Mouse (Mus musculus) thymus, postnatal 10 days (tissue): ENCODE results near the gene Cntn3.
"Not testable (repeated sequence)": the region's sequence is repeated elsewhere in the genome, so short reads cannot be mapped to it uniquely, and the experiment has no call there.

Experiments used
- DNase-seq, 2 experiments: peaks; one replicate each; pipeline ENCODE4 v3.0.0; 2021; ENCODE audit warnings: low spot score in 2 of 2

Gene Cntn3

DNA sequence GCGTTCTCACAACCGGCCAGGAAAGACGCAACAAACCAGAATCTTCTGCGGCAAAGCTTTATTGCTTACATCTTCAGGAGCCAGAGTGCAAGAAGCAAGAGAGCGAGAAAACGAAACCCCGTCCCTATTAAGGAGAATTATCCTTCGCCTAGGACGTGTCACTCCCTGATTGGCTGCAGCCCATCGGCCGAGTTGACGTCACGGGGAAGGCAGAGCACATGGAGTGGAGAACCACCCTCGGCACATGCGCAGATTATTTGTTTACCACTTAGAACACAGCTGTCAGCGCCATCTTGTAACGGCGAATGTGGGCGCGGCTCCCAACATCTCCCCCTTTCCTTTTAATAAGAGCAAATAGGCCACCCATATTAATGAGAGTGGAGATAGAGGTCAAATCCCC, at the start of gene Cntn3:
Cntn3 (minus strand) TSS at position 101 of the 400 bp plus-strand sequence.
- not testable (repeated sequence) for DNase-seq

- no peak for DNase-seq
Observed at GRCm38 (mm10) chr6:102600773-102601172, 27.9 kb upstream of the Cntn3 start.

DNA sequence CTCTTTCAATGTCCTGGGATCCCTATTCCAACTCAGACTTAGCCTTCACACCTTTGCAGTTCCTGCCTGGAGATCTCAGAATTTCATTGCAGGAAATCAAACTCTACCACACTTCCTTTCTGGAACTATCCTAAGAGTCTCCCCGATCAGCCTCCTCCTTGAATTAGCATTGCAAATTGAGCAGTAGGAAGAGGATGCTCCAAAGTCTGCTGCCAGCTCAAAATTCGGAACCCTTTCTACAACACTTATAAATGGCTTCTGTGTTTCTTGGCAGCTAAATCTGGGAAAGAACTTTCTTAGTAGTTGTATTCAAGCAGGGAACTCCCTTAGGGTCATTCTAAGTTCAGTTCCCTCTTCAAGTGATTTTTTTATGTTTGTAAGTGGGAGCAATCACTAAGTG, 24.9 kb upstream of the Cntn3 start:
- no peak for DNase-seq

DNA sequence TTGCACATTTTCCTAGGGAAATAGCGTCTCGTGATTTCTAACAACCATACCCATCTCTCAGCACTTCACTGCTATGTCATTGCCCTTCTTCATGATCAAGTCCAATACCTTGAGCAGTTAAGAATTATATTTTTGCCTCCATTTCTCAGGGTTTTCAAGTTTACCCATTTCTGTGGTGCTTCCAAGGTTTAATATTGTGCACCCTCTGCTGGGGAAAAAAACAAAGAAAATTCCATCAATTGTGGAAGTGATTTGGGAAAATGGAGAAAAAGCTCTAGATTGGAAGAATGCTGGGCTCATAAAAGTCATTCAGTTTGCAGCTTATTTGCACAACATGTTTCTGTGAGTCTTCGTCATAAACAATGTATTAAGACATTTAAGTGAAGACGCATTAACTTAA, 17.2 kb upstream of the Cntn3 start:
- no peak for DNase-seq

DNA sequence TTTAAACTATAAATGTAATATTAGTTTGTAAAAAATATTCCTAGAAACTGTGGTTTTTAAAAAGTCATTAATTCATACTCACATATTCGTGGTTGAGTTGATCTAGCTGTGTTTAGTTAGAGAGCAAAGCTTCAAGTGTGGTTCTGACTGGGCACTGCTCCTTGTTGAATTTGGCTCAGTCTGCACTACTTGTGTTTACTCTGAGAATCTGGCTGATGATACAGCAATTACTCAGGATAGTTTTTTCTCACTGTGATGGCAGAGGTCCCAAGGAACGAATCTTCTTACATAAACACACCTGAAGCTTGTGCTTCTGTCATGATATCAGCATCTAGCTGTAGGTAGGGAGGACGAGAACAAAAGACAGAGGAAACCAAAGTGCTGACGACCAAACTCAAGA, 16.4 kb upstream of the Cntn3 start:
- no peak for DNase-seq

DNA sequence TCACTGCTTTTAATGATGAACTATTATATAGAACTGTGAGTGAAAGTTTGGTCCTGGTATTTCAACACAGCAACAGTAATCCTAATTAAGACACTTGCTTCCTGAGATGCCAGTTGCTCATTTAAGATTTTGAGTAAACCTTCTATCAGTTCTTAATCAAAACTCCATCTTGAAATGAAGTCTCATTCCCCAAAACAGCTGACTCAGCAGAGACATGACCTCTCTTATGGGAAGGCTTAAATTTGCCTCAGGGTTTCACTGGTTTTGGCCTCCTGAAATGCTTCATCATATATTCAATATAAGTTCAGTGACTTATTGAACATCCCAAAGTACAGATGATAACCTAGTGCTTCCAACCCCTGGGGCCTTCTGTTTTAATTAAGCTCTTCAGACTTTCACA, 13.2 kb upstream of the Cntn3 start:
- no peak for DNase-seq

- DNase-seq = no peak
Observed at GRCm38 (mm10) chr6:102583578-102583977, 10.7 kb upstream of the Cntn3 start.

DNA sequence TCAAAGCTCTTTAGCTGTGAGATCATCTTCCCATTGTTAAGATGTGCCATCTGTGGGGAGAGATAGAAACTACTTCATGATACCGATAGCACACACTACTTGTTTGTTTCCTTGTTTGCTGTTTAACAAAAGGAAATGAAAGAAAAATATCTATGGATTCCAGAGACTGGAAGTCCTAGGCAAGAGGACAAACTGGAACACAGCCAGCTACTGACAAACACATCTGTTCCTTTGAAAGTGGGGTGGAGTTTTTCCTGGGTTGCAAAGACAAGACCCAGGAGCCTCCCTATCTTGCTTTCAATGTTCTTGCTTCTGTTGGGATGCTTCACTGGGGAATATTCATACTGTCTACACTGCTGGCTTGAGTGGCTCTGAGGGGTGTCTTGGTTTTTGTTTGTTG, 5.4 kb downstream of the Cntn3 start:
- no peak for DNase-seq

DNA sequence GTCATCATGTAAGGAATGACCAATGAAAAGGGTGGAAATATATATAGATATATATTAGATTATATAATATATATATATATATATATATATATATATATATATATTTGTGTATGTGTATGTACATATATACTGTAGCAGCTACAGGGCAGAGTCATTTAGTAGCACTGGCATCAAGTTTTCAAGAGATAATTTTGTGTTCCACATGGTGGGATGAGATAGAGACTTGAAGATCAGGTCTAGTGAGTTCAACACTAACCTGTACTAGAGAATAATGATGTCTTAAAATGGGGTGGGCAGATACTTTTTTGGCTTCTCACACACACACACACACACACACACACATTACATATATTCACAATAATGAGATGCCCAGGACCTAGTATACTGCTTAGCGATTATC, 7.7 kb downstream of the Cntn3 start:
- DNase-seq = no peak

GRCm38 (mm10) chr6:102564011-102564731, 8.7 kb downstream of the Cntn3 start:
- DNase-seq = no peak

GRCm38 (mm10) chr6:102563431-102563830, 9.5 kb downstream of the Cntn3 start:
- no peak for DNase-seq

GRCm38 (mm10) chr6:102557521-102557920, 15.4 kb downstream of the Cntn3 start:
- no peak for DNase-seq

- DNase-seq = no peak
Observed at GRCm38 (mm10) chr6:102556497-102556896, 16.4 kb downstream of the Cntn3 start.

- DNase-seq = no peak
Observed at GRCm38 (mm10) chr6:102555814-102556437, 17.0 kb downstream of the Cntn3 start.

DNA sequence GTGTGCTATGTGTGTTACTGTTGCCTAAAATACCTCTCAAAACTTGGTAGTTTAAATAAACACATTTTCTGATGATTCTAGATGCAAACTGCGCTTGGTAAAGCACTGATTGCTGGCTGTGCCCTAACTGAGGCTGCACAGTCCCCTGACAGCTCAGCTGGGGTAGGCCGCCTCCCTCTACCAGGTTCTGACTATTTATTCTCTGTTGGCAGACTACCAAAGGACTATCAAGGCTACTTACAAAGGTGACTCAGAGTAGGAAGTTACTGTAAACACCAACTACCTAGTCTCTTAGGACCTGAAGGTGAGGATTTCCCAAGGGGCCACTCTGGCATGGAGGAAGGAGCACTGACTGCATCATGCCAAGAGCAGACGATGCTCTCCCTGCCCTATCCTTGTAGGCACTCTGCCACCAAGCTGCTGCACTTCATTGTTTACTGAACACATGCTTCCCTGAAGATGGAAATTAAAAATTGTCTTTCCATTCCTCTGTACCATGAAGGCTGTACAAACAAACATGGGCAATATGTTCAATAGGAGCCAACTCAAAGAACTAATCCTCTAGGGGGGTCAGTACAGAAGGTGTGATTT, 17.7 kb downstream of the Cntn3 start:
- no peak for DNase-seq

GRCm38 (mm10) chr6:102541633-102542412, 31.1 kb downstream of the Cntn3 start:
- no peak for DNase-seq

DNA sequence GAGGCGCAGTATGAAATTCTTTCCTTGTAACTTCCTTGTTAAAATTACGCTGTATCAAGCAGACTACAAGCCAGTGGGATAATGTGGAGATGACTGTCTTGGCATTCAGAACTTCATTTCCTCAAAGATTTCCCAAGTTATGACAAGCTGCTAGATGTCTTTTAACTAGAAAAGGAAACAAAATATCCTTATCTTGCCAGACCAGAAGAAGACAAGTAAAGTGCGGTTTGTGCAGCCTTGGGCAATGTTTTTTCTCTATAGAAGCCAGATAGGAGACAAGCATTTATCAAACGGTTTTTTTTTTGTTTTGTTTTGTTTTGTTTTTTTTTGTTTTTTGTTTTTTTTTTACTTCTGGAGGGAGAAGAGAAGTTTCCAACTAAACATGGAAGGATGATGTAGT, 37.3 kb downstream of the Cntn3 start:
- no peak for DNase-seq

GRCm38 (mm10) chr6:102523037-102523436, 49.9 kb downstream of the Cntn3 start:
- DNase-seq = no peak

DNA sequence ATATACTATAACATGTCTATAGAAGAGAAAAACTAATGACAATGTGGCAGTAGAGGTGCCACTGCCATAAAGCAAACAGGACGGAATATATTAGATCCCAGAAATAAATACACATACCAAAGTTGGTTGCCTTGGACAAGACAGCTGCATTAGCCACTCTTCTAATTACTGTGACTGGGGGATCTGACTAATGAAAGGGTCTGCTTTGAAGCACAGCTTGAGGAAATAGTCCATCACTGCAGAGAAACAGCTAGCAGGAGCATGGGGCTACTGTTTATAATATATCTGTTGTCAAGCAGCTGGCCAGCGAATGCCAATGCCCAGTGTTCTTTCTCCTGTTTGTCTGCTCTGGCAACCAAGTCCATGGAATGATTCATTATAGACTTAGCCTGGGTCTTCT, 51.9 kb downstream of the Cntn3 start:
- no peak for DNase-seq

DNA sequence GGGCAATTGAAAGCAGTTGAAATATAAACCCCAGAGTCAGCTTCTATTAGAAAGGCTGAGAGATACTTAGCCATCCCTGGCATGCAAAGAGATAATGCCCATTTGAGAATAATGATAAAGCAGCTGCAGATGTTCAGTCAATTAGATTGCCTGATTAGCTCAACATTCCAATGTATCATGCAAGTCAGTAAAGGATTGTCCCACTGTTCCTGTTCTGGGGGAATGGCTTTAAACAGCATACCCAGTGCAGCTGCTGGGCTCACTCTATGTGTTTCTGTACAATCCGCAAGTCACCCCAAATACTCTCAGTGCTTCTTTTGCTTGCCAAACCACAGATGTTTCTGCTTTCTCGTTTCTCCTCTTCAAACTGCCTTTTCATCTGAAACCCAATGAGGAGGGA, 57.7 kb downstream of the Cntn3 start:
- no peak for DNase-seq

DNA sequence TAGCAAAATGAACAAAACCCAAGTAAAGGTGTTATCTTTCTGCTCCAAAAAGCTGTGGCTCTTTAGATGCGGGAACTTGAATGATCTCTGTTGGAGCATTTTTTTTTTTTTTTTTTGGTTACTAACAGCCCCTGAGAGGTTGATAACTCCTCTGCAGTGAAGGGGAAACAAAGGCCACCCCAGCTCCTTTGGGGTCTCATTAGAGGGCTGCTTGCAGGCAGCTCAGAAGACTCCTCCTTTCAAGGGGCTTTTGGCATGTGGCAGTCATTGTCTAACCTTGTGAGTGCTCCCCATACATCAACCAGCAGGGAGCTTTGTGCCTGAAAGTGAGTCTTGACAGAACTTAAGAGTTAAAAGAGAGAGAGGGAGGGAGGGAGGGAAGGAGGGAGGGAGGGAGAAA, 60.8 kb downstream of the Cntn3 start:
- no peak for DNase-seq

- DNase-seq = no peak
Observed at GRCm38 (mm10) chr6:102485509-102485908, 87.4 kb downstream of the Cntn3 start.
